Mouse (Mus musculus) T-helper 1 cell (primary cell): ENCODE results near the gene Bco1.

Experiments used
- in situ Hi-C: fragments of 300-600 bp; cut with MboI, MseI; formaldehyde crosslinking; loops from one replicate; pipeline ENCODE4 v1.15.1; 2025; ENCODE audit warnings: high pct_unique_total_duplicates

Gene Bco1

DNA sequence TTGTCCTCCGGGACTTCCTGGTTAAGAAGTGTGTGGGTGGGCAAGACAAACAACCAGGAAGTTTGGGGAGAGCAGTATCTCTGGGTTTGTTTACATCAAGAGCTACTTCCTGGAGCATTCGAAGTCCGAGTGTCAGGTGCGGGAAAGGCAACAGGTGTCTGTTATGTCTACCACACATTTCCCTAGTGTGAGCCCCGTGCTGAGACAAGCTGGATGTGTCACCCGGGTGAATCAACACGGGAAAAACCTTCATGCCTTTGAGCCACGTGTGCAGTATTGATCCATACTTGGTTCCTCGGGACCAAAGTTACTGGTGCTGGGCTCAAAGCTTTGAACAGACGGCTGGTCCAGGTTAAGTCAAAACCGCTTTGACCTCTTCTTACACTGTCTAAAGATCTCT is 41.7 kb downstream of the Bco1 start:
- in situ Hi-C loops = no loop called here

DNA sequence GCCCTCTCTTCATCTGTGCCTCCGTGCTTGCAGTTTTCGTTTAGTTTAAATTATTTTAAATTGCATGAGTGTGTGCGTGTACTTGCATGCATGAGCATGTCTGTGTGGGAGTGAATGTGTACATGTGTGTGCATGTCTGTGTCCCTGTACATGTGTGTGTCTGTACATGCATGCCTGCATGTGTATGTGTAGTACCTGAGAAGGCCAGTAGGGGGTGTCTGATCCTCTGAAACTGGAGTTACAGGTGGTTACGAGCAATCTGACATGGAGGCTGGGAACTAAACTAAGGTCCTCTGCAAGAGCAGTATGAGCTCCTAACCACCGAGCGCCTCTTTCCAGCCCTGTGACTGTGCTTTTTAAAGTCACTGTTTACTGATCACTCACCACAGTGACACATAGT is 52.9 kb downstream of the Bco1 start:
- in situ Hi-C loops = no loop called here

DNA sequence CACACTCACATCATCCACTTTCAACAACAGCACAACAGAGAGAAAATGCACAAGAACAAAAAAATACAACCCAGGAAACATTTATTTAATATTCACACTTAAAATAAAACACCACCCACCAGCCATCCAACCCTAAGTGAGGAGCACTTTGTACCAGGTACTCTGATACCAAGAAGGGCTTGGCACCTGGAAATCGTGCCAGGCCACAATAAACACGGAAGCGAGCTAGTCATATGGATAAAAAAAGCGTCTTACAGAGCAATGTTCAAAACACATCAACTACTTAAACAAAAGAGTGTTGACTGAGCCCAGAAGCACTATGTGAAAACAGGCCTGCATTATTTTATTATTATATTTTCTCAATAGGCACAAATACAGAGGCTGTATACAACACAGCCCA is 60.5 kb downstream of the Bco1 start:
- in situ Hi-C loops = loop anchor here (5.0 kb wide), 1 partner anchor 106 kb away; no protein-coding TSS in a partner anchor

DNA sequence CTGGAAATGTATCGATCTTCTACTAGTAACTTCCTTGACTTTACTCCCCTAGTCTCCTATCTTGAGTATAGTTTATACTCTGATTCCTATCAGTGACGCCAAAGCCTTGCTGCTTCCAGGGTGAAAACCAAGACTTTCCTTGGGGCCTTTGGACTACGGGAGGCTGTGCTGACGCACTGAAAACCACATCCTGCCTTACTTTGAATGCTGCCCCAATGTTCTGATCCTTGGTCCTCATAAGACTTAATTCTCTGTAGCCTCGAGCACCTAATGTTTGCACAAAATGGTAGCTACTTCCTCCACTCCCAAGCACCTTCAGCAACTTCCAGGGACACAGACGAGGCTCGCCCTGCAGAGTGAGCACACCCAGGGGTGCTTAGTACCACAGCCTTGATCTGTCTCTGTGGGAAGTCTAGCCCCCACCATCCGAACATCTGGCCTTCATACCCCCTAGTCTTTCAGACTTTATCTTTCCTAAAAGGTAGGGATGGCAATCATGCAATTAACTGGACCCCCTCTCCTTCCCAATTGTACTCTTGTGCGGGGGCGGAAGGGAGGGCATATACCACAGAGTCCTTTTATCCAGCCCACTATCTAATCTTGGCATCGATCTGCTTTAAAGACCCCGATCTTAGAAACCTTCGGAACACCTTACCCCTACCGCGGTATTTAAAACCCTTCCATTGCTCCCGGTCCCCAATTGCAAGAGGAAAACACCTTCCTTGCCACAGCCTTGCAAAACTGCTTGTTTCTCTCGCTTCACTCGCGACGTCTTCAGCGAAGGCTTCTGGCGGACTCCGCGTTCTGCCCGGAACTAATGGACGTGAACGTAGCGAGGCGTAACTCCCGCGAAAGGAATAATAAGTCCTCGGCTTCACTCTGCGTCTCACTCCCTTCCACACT is 61.5 kb downstream of the Bco1 start:
- in situ Hi-C loops = loop anchor here (5.0 kb wide), 1 partner anchor 105 kb away; no protein-coding TSS in a partner anchor

DNA sequence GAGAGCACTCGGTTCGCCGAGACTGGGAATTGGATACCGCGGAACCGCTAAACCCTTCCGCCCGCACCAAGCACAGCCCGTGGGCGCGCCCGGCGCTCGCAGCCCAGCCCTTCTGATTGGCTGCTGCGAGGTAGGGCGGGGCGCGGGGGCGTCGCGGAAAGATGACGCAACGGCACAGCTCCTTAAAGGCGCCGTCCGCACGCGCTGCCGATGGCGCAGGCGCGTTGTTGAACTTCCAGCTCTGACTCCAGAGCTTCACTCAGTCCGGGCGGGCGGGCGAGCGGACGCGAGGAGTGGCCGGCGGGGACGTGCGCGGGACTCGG is 62.1 kb downstream of the Bco1 start:
- in situ Hi-C loops = loop anchor here (5.0 kb wide), 1 partner anchor 105 kb away; no protein-coding TSS in a partner anchor

DNA sequence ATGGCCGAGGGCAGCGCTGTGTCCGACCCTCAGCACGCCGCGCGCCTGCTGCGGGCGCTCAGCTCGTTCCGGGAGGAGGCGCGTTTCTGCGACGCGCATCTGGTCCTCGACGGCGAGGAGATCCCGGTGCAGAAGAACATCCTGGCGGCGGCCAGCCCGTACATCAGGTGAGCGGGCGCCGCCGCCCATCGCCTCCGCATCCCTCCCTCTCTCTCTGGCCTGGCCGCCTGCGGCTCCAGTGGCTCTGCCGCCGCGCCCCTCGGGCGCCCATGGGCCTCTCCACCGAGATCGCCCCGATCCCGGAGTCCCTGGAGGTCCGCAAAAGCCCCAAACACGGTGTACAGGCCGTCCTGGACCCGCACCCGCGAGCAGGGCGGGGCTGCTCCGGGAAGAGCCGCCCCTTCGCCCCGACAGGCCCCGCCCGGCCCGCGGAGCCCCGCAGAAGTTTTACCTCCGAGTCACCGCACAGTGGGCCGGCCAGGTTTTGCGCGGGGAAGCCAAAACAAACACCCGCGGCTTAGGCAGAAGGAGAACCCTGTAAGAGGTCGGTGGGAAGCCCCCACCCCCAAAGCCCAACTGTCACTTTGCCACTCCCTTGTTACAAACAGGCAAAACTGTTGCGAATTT is 62.6 kb downstream of the Bco1 start, which contains the start of gene Gan:
TSS of gene Gan (plus strand) at position 1 of the 627 bp plus-strand sequence.
- in situ Hi-C loops = loop anchor here (5.0 kb wide), 1 partner anchor 104 kb away; no protein-coding TSS in a partner anchor

DNA sequence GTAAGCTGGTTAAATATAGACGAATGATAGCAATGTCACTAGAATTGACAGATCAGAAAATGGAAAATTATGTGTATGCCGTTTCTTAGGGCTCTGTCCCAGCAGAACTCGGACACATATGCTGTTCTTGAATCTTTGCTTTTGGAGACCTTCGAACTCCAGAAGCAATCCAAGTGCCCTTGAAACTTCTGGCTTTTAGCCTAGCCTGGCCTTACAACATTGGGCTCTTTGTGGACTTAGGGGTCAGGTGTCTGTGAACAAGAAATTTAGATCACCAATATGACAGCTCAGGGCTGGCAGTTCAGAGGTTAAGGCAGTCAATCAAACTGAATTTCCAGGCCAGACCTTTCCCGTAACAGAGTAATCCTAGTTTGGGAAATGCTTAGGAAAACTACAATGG is 63.4 kb downstream of the Bco1 start:
- in situ Hi-C loops = loop anchor here (5.0 kb wide), 1 partner anchor 103 kb away; no protein-coding TSS in a partner anchor

DNA sequence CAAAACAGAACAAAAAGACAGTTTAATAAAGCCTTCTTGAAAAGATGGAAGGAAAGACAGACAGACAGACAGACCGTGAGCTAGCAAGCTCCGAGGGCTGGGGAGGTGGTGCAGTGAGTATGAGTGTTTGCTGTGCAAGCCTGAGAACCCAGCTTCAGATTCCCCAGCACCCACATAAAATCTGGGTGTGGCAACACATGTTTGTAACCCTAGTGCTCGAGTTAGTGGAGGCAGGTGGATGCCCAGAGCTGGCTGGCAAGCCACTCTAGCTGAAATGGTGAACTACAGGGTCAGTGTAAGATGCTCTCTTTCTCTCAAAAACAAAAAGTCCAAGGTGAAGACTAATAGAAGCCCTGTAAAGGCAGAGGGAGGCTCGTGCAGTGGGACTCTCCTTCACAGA is 69.3 kb downstream of the Bco1 start:
- in situ Hi-C loops = no loop called here

DNA sequence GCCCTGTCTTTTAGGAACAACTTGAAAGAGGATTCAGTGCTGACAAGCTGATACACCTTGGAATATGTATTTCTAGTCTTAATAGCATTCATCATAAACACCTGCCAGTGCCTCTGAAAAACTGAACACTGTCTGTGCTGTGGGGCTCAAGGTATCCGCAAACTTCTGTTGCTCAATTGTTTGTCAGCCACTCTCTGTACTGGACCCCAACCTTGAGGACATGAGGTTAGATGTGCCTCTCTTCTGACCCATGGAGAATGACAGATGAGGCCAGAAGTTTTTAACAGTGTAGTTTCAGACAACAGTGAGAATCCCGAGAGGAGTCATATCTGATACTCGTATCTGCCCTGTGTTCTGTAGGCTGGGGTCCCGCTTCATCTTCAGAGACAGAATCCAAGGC is 69.9 kb downstream of the Bco1 start:
- in situ Hi-C loops = no loop called here

DNA sequence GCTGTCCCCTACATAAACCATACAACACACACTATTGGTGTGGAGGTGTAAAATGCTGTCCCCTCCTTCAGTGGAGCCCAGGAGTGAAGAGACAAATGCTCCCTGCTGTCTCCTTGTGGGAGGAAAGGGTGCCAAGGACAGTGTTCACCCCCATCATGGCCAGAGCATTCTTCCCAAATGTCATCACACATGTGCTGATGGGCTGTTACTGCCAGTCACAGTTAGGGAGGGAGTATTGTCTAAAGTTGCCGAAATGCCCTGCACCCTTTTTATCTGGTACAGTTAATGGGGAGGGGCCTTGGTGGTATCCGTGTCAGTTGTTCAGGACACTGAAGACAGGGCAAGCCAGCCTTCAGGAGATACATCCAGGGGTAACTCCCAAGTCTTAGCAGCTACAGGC is 70.9 kb downstream of the Bco1 start:
- in situ Hi-C loops = no loop called here

DNA sequence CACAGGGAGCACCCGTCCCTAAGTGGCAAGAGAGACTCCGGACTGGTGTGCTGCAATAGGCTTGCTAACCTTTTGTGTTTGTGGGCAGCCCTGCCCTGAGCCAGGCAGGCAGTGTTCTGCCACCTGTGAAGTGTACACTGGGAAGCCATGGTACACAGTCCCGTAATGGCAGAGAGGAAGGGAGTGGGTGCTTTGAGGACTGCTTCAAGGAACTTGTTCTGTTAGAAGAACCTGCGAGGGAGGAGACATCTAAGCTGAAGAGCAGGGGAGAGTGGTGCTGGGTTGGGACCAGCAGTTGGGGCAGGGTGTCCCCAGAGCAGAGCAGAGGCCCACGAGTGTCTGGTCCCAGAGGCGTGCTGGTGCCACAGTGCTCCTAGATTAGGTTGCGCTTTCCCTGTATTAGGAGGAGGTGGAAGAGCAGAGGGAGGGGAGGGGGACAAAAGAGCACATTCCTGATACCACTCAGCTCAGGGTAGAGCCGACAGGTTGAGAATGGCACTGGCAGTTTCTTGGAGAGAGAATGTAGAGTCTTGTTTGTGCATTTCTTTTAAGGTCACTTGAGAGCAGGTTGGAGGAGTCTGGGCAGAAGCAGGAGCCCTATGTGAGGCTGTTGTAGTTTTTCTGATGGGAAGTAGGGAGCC is 71.7 kb downstream of the Bco1 start:
- in situ Hi-C loops = no loop called here

DNA sequence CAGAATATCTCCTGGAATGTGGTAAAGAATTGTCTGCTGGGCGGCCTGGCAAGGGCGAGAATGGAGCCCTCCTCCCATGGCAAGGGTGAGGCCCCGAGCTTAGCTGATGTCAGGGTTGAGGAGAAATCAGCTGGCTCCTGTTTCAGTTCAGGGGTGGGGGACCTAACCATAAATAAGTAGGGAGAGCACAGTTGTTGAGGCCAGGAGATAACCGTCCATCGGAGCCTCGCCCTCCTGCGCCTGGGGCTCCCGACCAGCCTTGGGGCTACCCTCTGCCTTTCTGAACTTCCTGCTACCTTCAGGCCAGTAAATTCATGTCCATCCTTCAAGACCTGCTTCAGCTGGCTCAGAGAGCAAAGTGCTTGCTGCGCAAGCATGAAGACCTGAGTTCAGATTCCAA is 72.7 kb downstream of the Bco1 start:
- in situ Hi-C loops = no loop called here

DNA sequence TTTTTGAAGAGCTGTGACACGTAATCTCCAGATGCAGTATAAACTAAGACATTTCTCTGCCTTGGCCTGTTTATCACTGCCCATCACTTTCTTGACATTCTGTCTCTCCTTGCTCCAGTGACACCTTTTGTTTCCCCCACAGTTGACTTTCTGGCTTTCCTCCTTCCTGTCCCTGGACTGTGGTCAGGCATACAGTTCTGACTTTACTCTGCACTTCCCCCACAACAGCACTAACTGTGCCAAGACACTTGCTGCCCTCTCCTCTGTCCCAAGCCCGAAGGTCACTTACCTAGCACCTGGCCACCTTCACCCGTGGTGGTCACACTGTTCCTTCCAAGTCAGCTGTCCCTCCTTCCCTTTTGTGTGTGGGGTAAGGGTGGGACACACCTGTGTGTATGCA is 76.2 kb downstream of the Bco1 start:
- in situ Hi-C loops = no loop called here

DNA sequence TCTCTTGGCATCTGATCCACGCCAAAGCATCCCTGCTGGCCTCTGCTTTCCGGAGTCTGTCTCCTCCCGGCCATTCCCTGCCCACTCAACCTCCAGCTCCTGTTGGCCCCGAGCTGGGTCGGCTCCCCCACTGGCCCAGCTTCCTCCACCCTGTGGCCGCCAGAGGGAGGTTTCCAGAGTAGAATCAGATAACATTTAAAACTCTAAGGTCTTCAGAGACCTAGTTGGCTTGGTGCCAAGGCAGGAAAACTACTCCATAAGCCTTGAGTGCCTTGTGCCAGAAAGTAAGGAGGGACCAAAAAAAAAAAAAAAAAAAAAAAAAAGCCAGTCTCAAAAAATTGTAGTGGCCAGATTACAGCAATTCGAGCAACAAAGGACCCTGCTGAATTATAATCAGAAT is 77.2 kb downstream of the Bco1 start:
- in situ Hi-C loops = no loop called here

DNA sequence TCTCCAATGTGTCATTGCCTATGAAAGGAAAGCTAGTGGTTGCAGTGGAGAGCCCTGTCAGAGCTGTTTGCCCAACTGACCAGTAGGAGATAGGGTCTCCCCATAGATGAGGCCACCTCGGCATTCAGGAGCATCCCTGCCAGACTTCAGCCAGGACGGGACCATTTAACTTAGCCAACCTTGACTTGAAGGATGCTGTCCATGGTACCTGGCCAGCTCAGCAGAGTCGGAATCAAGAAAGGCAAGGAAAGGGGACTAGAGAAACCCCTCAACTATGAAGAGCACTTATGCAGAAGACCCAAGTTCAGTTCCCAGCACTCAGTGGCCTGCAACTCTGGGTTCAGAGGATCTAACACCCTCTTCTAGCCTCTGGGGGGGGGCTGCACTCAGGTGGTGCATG is 78.0 kb downstream of the Bco1 start:
- in situ Hi-C loops = no loop called here

DNA sequence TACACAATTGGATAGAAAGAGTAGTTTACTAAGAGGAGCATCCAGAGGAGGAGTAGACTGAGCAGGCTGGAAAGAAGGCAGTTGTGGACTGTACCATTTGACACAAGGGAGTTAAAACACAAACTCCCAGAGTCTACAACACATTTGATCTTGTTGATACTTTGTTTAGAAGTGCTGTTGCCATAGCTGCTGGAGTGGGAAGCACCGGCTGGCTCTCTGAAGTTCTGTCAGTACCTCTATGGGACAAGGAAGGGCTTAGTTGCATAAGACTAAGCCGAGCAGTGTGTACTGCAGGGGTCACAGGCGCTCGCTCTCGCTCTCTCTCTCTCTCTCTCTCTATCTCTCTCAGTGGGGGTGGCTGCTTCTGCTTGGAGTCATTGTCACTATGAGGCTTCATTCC is 78.9 kb downstream of the Bco1 start:
- in situ Hi-C loops = no loop called here

DNA sequence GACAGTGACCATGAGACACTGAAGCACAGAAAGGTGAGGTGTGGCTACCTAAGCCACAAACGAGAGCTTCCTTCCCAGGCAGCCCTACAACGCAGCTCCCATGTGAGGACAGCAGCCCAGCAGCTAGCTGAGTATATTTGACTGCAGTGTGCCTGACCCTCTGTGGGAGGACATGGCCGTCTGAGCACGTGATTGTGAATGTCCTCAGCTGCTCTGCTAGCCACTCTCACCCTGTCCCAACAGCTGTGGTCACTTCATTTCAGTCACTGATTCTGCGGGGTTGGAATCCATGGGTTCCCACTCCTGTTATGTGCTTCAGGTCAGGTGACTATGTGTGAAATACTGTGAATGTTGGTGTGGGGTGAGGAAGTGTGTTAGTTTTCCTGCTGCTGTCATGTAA is 80.7 kb downstream of the Bco1 start:
- in situ Hi-C loops = no loop called here

DNA sequence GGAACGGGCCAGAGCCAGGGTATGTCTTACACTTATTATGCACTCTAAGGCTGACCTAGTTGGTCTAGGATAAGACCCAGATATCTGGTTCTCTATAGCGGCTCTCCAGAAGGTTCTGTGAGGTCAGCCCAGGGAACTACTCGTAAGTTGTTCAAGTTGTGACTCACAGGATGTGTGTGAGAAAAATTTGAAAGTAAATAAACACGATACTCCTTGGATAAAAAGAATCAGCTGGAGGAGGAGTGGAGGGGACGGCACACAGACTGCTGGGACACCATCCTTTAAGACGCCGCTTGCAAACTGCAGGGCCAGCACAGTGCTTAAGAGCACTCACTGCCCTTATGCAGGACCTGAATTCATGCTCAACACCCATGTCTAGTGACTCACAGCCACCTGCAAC is 81.6 kb downstream of the Bco1 start:
- in situ Hi-C loops = no loop called here

DNA sequence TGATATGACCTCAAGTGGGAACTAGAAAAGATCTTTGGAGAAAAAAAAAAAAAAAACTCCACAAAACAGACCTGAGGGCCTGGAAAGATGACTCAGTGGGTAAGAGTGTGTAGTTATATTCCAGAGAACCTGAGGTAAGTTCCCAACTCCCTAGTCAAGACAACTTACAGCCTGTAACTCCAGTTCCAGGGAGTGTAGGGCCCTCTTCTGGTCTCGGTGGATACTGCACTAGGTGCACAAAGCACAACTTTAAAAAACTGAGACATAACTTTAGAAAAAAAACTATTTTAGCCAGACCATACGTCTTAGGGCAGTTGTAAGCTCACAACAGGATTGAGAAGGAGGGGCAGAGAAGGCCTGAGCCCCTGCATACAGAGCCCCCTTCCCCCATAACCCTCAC is 82.4 kb downstream of the Bco1 start:
- in situ Hi-C loops = no loop called here

DNA sequence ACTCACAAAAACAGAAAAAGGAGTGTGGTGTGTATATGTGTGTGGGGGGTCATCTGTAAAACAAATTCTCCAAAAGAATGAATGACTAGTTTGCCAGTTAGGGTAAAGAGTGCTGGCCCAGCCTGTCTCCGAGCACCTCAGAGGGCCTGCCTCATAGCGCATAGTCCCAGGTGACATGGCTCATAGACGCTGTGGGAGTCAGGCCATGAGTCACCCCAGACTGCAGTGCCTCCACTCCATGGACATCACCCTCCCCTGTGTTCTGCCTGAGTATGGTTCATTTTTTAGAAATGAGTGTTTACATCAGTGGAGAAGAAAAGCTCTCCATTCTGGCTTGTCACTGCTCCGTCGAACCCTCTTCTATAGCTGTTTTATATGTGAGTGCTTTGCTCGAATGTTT is 83.0 kb downstream of the Bco1 start:
- in situ Hi-C loops = no loop called here

DNA sequence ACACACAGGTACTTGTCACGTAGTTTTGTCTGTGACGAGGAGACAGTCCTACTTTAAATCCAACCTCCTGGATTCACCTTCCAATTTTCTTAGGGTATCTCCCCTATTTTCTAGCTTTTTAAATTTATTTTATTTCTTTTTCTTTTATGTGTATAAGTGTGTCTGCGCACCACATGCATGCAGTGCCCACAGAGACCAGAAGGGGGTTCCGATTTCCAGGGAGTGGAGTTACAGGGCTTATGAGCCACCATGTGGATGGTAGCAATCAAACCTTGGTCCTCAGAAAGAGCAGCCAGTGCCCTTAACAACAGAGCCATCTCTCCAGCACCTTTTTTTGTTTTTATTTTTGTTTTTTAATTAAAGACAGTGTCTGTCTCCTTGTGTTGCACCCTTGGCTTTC is 87.1 kb downstream of the Bco1 start:
- in situ Hi-C loops = no loop called here
